Mouse (Mus musculus) MEL (cell line): Measurements from ENCODE around the gene BC147527. TPM values are rescaled to one million over a fixed set of nuclear protein-coding genes. Genes with fewer than 3 reads are reported as not detected.

ENCODE experiments used
- DNase-seq: peaks from one replicate; pipeline ENCODE4 v3.0.0; 2011; ENCODE audit warnings: low read depth, low spot score
- H3K27ac ChIP-seq: 2 replicates; pipeline ENCODE4 v1.5.1; 2012; ENCODE audit warnings: low read depth, mild to moderate bottlenecking, control low read depth, low read length, moderate library complexity; ENCODE audit not compliant: control insufficient read depth
- H3K27me3 ChIP-seq, 2 experiments: fragments of 150-350 bp in 1 of 2; sonication (generic) in 1 of 2; 2 replicates each; pipeline ENCODE4 v1.6.1; 2012; ENCODE audit warnings: low read length in 2 of 2, mild to moderate bottlenecking in 2 of 2, improper control_type of control experiment in 1 of 2, moderate library complexity in 1 of 2; ENCODE audit not compliant: insufficient read depth in 2 of 2, control insufficient read depth in 1 of 2
- H3K36me3 ChIP-seq, 2 experiments: 2 replicates each; pipeline ENCODE4 v1.6.1; 2012 to 2014; ENCODE audit warnings: low read length in 2 of 2, improper control_type of control experiment in 1 of 2, inconsistent platforms in 1 of 2, mild to moderate bottlenecking in 1 of 2; ENCODE audit not compliant: insufficient read depth in 2 of 2, control insufficient read depth in 1 of 2
- H3K4me1 ChIP-seq, 2 experiments: fragments of 150-350 bp in 1 of 2; sonication (generic) in 1 of 2; 2 replicates each; pipeline ENCODE4 v1.6.1; 2012; ENCODE audit warnings: low read length in 2 of 2, improper control_type of control experiment in 1 of 2, mild to moderate bottlenecking in 1 of 2; ENCODE audit not compliant: insufficient read depth in 2 of 2, control insufficient read depth in 1 of 2
- H3K4me3 ChIP-seq, 2 experiments: fragments of 150-350 bp in 1 of 2; sonication (generic) in 1 of 2; 2 replicates each; pipeline ENCODE4 v1.5.1; 2012; ENCODE audit warnings: low read depth in 2 of 2, low read length in 2 of 2, mild to moderate bottlenecking in 2 of 2, moderate library complexity in 2 of 2, control low read depth in 1 of 2, improper control_type of control experiment in 1 of 2; ENCODE audit not compliant: control insufficient read depth in 1 of 2, insufficient read depth in 1 of 2
- H3K79me2 ChIP-seq: 2 replicates; pipeline ENCODE4 v1.6.1; 2012; ENCODE audit warnings: mild to moderate bottlenecking, low read length, moderate library complexity; ENCODE audit not compliant: control insufficient read depth, poor library complexity, insufficient read depth
- H3K9ac ChIP-seq: 2 replicates; pipeline ENCODE4 v1.6.1; 2012; ENCODE audit warnings: low read depth, mild to moderate bottlenecking, control low read depth, low read length, moderate library complexity; ENCODE audit not compliant: control insufficient read depth, poor library complexity, severe bottlenecking
- H3K9me3 ChIP-seq: fragments of 150-350 bp; sonication (generic); replicated peaks from 2 replicates; pipeline ENCODE4 v1.6.1; 2012; ENCODE audit warnings: mild to moderate bottlenecking, low read length, improper control_type of control experiment, moderate library complexity; ENCODE audit not compliant: insufficient read depth
- CHD1 ChIP-seq: IDR thresholded peaks from 2 replicates; pipeline ENCODE4 v1.6.1; 2012; ENCODE audit warnings: low read depth, mild to moderate bottlenecking, inconsistent platforms, low read length, improper control_type of control experiment
- CTCF ChIP-seq, 3 experiments: IDR thresholded peaks in 2 of 3; conservative IDR thresholded peaks in 1 of 3; 2 replicates each; pipeline ENCODE4 v1.5.1; 2011 to 2012; ENCODE audit warnings: low read length in 3 of 3, low read depth in 2 of 3, mild to moderate bottlenecking in 2 of 3, improper control_type of control experiment in 1 of 3, inconsistent platforms in 1 of 3, mixed read lengths in 1 of 3, moderate library complexity in 1 of 3; ENCODE audit not compliant: control insufficient read depth in 1 of 3, insufficient read depth in 1 of 3, poor library complexity in 1 of 3, severe bottlenecking in 1 of 3
- E2F4 ChIP-seq: IDR thresholded peaks from 2 replicates; pipeline ENCODE4 v1.6.1; 2011; ENCODE audit warnings: low read depth, low read length, improper control_type of control experiment, borderline replicate concordance
- EP300 ChIP-seq, 2 experiments: IDR thresholded peaks; 2 replicates each; pipeline ENCODE4 v1.6.1; 2011; ENCODE audit warnings: improper control_type of control experiment in 2 of 2, low read length in 2 of 2, low read depth in 1 of 2, mild to moderate bottlenecking in 1 of 2
- ETS1 ChIP-seq: IDR thresholded peaks from 2 replicates; pipeline ENCODE4 v1.6.1; 2012; ENCODE audit warnings: low read depth, mild to moderate bottlenecking, inconsistent platforms, low read length, improper control_type of control experiment, moderate library complexity
- GABPA ChIP-seq: IDR thresholded peaks from 2 replicates; pipeline ENCODE4 v1.6.1; 2012; ENCODE audit warnings: low read depth, mild to moderate bottlenecking, inconsistent platforms, low read length, improper control_type of control experiment, moderate library complexity
- JUND ChIP-seq: IDR thresholded peaks from 2 replicates; pipeline ENCODE4 v1.6.1; 2011; ENCODE audit warnings: low read depth, mild to moderate bottlenecking, improper control_type of control experiment, low read length
- MAFK ChIP-seq: IDR thresholded peaks from 2 replicates; pipeline ENCODE4 v1.6.1; 2011; ENCODE audit warnings: low read depth, mild to moderate bottlenecking, low read length, improper control_type of control experiment, borderline replicate concordance
- MAZ ChIP-seq: IDR thresholded peaks from 2 replicates; pipeline ENCODE4 v1.6.1; 2012; ENCODE audit warnings: low read depth, mild to moderate bottlenecking, inconsistent platforms, low read length, improper control_type of control experiment
- MYB ChIP-seq: IDR thresholded peaks from 2 replicates; pipeline ENCODE4 v1.6.1; 2011; ENCODE audit warnings: mild to moderate bottlenecking, low read depth, low read length, improper control_type of control experiment
- NRF1 ChIP-seq: IDR thresholded peaks from 2 replicates; pipeline ENCODE4 v1.6.1; 2014; ENCODE audit warnings: low read depth, mild to moderate bottlenecking, inconsistent platforms, low read length, improper control_type of control experiment, moderate library complexity; ENCODE audit not compliant: poor library complexity, insufficient read depth, severe bottlenecking
- RAD21 ChIP-seq: IDR thresholded peaks from 2 replicates; pipeline ENCODE4 v1.6.1; 2011; ENCODE audit warnings: mild to moderate bottlenecking, low read depth, low read length, improper control_type of control experiment
- RCOR1 ChIP-seq: IDR thresholded peaks from 2 replicates; pipeline ENCODE4 v1.6.1; 2012; ENCODE audit warnings: low read depth, mild to moderate bottlenecking, inconsistent platforms, low read length, improper control_type of control experiment
- TAL1 ChIP-seq: IDR thresholded peaks from 2 replicates; pipeline ENCODE4 v1.6.1; 2012; ENCODE audit warnings: mild to moderate bottlenecking, inconsistent platforms, low read length, moderate library complexity, mixed read lengths
- TBP ChIP-seq: IDR thresholded peaks from 2 replicates; pipeline ENCODE4 v1.8.0; 2011; ENCODE audit warnings: low read depth, low read length, improper control_type of control experiment
- USF2 ChIP-seq, 2 experiments: IDR thresholded peaks; 2 replicates each; pipeline ENCODE4 v1.6.1; 2011 to 2012; ENCODE audit warnings: improper control_type of control experiment in 2 of 2, low read length in 2 of 2, borderline replicate concordance in 1 of 2, inconsistent platforms in 1 of 2, low read depth in 1 of 2, mild to moderate bottlenecking in 1 of 2; ENCODE audit not compliant: insufficient read depth in 1 of 2
- ZC3H11A ChIP-seq: IDR thresholded peaks from 2 replicates; pipeline ENCODE4 v1.6.1; 2012; ENCODE audit warnings: low read depth, mild to moderate bottlenecking, inconsistent platforms, low read length, improper control_type of control experiment
- ZKSCAN1 ChIP-seq: IDR thresholded peaks from 2 replicates; pipeline ENCODE4 v1.6.1; 2012; ENCODE audit warnings: low read depth, mild to moderate bottlenecking, inconsistent platforms, low read length, improper control_type of control experiment, moderate library complexity
- ZMIZ1 ChIP-seq: IDR thresholded peaks from 2 replicates; pipeline ENCODE4 v1.6.1; 2012; ENCODE audit warnings: low read depth, mild to moderate bottlenecking, inconsistent platforms, low read length, improper control_type of control experiment, moderate library complexity
- ZNF384 ChIP-seq: IDR thresholded peaks from 2 replicates; pipeline ENCODE4 v1.6.1; 2012; ENCODE audit warnings: low read depth, mild to moderate bottlenecking, inconsistent platforms, low read length, improper control_type of control experiment
- polyA plus RNA-seq, 2 experiments: library from polyadenylated mRNA; stranded (reverse) in 1 of 2; unstranded in 1 of 2; fragments of >175 nt in 1 of 2; fragments of >200 nt in 1 of 2; gene quantifications; 2 replicates each; pipeline versions ENCODE4 v1.2.1 to v1.2.4; 2012; ENCODE audit warnings: low replicate concordance in 2 of 2, low read depth in 1 of 2; ENCODE audit not compliant: insufficient read length in 2 of 2, insufficient read depth in 1 of 2, missing spikeins in 1 of 2
- total RNA-seq: library from RNA; depleted of rRNA; stranded (reverse); fragments of 300-350 nt; gene quantifications from 2 replicates; pipeline ENCODE4 v1.2.3, GENCODE M21; 2012

BC147527 gene
- total and polyA plus RNA-seq, 3 experiments: not detected

DNA sequence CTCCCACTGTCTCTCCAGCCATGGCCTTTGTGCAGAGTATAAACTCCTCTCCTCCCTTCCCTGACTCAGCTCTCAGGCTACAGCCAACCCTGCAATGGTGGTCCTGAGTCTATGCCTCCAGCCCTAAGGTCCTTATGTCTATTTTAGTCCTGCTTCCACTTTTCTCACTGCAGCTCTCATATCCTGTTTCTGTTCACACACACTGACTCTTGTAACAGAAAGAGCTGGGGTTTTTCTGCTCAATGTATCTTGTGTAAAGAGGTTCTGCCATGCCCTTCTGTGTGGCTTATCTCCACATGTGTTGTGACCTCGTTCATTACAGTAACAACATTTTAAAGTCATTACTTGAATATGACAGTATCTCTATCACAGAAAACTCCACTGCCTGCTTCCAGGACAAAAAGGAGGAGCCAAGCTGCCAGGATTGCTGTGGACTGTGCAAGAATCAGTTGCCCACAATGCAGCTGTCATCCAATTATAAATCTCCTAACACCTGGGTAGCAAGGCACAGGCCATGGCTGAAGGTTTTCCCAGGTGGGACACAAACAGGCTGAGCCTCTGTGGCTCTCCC is 783 bp upstream of the BC147527 start:
- Histone ChIP-seq H3K36me3 (no peaks in the 10 kb centered on the region), H3K9ac (no peak overlapping the region), H3K9me3 (no peaks in the 10 kb centered on the region), H3K79me2 (no peaks in the 10 kb centered on the region), H3K27me3 (no peaks in the 10 kb centered on the region), H3K4me3 (no peak overlapping the region), H3K4me1 (no peaks in the 10 kb centered on the region), H3K27ac (no peak overlapping the region)
- no peak for DNase-seq
- TF ChIP-seq RCOR1: no peak
- TF ChIP-seq CHD1: no peak
- TF ChIP-seq NRF1: no peak
- no peak for TF ChIP-seq GABPA
- no peak for TF ChIP-seq RAD21
- no peak for TF ChIP-seq MYB
- no peak for TF ChIP-seq CTCF (IDR thresholded peaks at IDR 0.05 in 2 of 3, conservative IDR thresholded peaks at IDR 0.05 in 1 of 3; ENCODE audit: control insufficient read depth in 1 of 3, insufficient read depth in 1 of 3, low read depth in 2 of 3, low read length in 3 of 3, poor library complexity in 1 of 3, severe bottlenecking in 1 of 3)
- TF ChIP-seq TBP: no peak
- no peak for TF ChIP-seq E2F4
- no peak for TF ChIP-seq MAZ
- no peak for TF ChIP-seq ZNF384
- no peak for TF ChIP-seq JUND
- no peak for TF ChIP-seq TAL1
- TF ChIP-seq ZKSCAN1: no peak

DNA sequence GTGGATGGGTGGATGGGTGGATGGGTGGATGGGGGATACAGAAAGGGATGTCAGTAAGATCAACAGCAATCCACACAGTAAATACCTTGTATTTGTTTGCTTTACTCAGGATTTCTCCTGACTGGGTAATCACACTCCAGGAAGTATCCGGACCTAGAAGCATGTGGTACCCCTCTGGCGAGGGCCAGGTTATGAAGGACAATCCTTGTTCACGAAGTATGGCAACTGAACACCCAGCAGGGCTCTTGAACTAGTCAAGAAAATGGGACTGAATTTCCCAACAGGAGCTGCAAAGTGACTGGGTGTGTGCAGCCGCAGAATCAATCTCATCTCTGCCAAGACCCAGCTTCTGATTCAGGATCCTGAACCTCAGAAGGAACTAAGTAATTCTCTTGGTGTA is 661 bp downstream of the BC147527 start:
- H3K4me1 ChIP-seq: no peaks in the 10 kb centered on the region
- H3K4me3 ChIP-seq: no peak overlapping the region
- H3K9me3 ChIP-seq: no peaks in the 10 kb centered on the region
- H3K27ac ChIP-seq: no peak overlapping the region
- TF ChIP-seq ZMIZ1 (no peak), MAFK (no peak), ZC3H11A (no peak), ETS1 (no peak), USF2 (IDR thresholded peaks at IDR 0.05; ENCODE audit: borderline replicate concordance in 1 of 2, insufficient read depth in 1 of 2, low read depth in 1 of 2, low read length in 2 of 2) (no peak), EP300 (IDR thresholded peaks at IDR 0.05; ENCODE audit: low read depth in 1 of 2, low read length in 2 of 2) (no peak), RAD21 (no peak)
- TF ChIP-seq, all 39 proteins: peak for 0
- H3K36me3 ChIP-seq: no peaks in the 10 kb centered on the region
- no peak overlapping the region for H3K9ac ChIP-seq
- no peaks in the 10 kb centered on the region for H3K27me3 ChIP-seq
- no peaks in the 10 kb centered on the region for H3K79me2 ChIP-seq
- DNase-seq: no peak
